Mouse (Mus musculus) spleen, adult 18-20 months (tissue): Measurements from ENCODE around the gene Mtrf1.
A peak's percentile ranks its signal among the peaks of the same experiment; 100 is the strongest.
"Not testable (repeated sequence)": the region's sequence is repeated elsewhere in the genome, so short reads cannot be mapped to it uniquely, and the experiment has no call there.

Experiments used
- DNase-seq, 2 experiments: peaks; one replicate each; pipeline ENCODE4 v3.0.0; 2022; ENCODE audit warnings: mixed read lengths in 2 of 2

Mtrf1 gene

GRCm38 (mm10) chr14:79451681-79452590 is 54.4 kb downstream of the Mtrf1 start, which contains the start of gene Kbtbd6:
Gene Kbtbd6, plus strand, starts transcription at chr14:79451835.
- peak; percentile 48 to 66 for DNase-seq

GRCm38 (mm10) chr14:79452591-79452934 is 55.0 kb downstream of the Mtrf1 start:
- not testable (repeated sequence) for DNase-seq

GRCm38 (mm10) chr14:79460401-79460800 is 62.8 kb downstream of the Mtrf1 start:
- no peak for DNase-seq

- DNase-seq: no peak
These were observed 63.4 kb downstream of the Mtrf1 start for GRCm38 (mm10) chr14:79460988-79461387.

- DNase-seq: no peak
These were observed 68.1 kb downstream of the Mtrf1 start for GRCm38 (mm10) chr14:79465623-79466022.

GRCm38 (mm10) chr14:79467621-79468020 is 70.0 kb downstream of the Mtrf1 start:
- peak in 1 of 2 experiments; percentile 63 for DNase-seq
